Comparison of ENCODE assay signal across 8 mouse cellular contexts in the genomic region with DNA sequence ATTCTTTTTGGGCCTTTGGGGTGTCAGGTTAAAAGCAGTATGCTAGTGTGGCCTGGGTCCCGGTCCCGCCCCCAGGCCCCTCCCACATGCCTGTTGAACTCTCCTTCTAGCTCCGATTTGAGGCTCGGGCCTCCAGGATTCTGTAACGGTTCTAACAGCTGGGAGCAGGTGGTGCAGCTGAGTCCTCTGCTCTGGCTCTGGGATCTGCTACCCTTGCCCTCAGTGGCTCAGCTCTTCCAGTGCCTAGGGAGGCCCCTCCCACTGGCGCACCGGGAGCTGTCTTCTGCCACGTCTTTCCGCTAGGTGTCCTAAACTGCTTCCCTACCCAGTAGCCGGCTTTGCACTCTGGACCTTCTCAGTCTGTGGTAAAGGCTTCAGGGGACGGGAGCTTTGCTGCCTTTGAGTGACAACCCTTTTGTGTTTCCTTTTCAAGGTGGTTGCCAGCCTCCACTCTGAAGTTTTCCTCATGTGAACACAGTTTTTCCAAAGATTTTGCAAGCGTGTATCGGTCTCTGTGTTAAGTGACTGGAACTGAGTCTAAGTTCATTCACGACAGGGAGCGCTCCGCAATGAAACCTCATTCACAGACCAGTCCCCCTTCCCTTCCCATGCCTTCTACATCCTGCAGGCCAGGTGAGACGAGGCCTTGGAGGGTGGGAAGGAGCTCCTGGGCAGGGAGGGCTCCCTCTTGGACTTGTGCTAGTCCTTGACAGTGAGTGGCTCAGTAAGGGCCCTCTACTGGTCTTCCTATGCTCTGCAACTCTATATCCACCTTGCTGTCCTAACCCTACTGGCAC. TPM values are rescaled to one million over a fixed set of nuclear protein-coding genes. Genes with fewer than 3 reads are reported as not detected.
DNase-seq lines count a peak whose midpoint lies in the region; ATAC-seq and TF ChIP-seq lines count a peak whose summit lies in the region.

A gene (plus strand): TSS at position 189 of the 797 bp plus-strand sequence.

- peak; percentile 29; the same call in 1 of the 2 replicates for TF ChIP-seq CTCF in E14TG2a.4 (conservative IDR thresholded peaks at IDR 0.05; ENCODE audit: low read length)
- peak; percentile 67 for TF ChIP-seq CTCF in lung, adult 2 months (IDR thresholded peaks at IDR 0.05; ENCODE audit: insufficient read depth, low read length)
- peak; percentile 54; the same call in 1 of the 2 replicates for TF ChIP-seq CTCF in thymus, adult 2 months (IDR thresholded peaks at IDR 0.05; ENCODE audit: borderline replicate concordance, control insufficient read depth, extremely low read depth, insufficient read depth, low read length, poor library complexity)

- DNase-seq in lung, adult 2 months: peak; percentile 77
- DNase-seq in thymus, adult 2 months: peak; percentile 74

- TF ChIP-seq POLR2A in lung, adult 2 months (IDR thresholded peaks at IDR 0.05; ENCODE audit: borderline replicate concordance, extremely low read depth, low read depth, low read length): no peak; the same call in 1 of the 2 replicates
- TF ChIP-seq POLR2A in thymus, adult 2 months (IDR thresholded peaks at IDR 0.05; ENCODE audit: control insufficient read depth, extremely low read depth, insufficient read depth, low read length, poor library complexity): 0 out of 2 replicates have a peak, but pooled peaks have one; percentile 26

- H3K9ac ChIP-seq in heart, embryonic 12.5 days: peak within 1 kb of the TSS; percentile 63
- peak within 1 kb of the TSS; percentile 24 for H3K9ac ChIP-seq in kidney, embryonic 15.5 days
- 0 out of 2 replicates have a peak within 1 kb of the TSS, but pooled peaks have one; percentile 35 for H3K9ac ChIP-seq in neural tube, embryonic 14.5 days (replicated peaks; ENCODE audit: low read depth, low read length)

- no peaks in the 10 kb centered on the region for H3K36me3 ChIP-seq in E14TG2a.4 (ENCODE audit: insufficient read depth, low read length)
- peaks cover 4% of the 10 kb centered on the region; the same call in 1 of the 2 replicates for H3K36me3 ChIP-seq in heart, embryonic 12.5 days
- peaks cover 4% of the 10 kb centered on the region; the same call in 1 of the 2 replicates for H3K36me3 ChIP-seq in kidney, embryonic 15.5 days
- H3K36me3 ChIP-seq in neural tube, embryonic 14.5 days (ENCODE audit: control insufficient read depth, insufficient read depth, low read length): no peaks in the 10 kb centered on the region
- H3K36me3 ChIP-seq in thymus, adult 2 months (ENCODE audit: control insufficient read depth, insufficient read depth, low read length): no peaks in the 10 kb centered on the region

- H3K27me3 ChIP-seq in E14TG2a.4 (ENCODE audit: insufficient read depth, low read length): no peaks in the 10 kb centered on the region; the same call in 1 of the 2 replicates
- no peaks in the 10 kb centered on the region for H3K27me3 ChIP-seq in heart, embryonic 12.5 days (replicated peaks)
- no peaks in the 10 kb centered on the region for H3K27me3 ChIP-seq in kidney, embryonic 15.5 days
- no peaks in the 10 kb centered on the region for H3K27me3 ChIP-seq in neural tube, embryonic 14.5 days (ENCODE audit: control insufficient read depth, insufficient read depth, low read length)
- no peaks in the 10 kb centered on the region for H3K27me3 ChIP-seq in thymus, adult 2 months (ENCODE audit: control insufficient read depth, insufficient read depth, low read length)

- H3K4me1 ChIP-seq in E14TG2a.4 (replicated peaks; ENCODE audit: low read depth, low read length): peaks cover 20% of the 10 kb centered on the region
- no peaks in the 10 kb centered on the region for H3K4me1 ChIP-seq in brown adipose tissue, adult 24 weeks (ENCODE audit: control insufficient read depth, insufficient read depth, insufficient read length, low read length)
- H3K4me1 ChIP-seq in heart, embryonic 12.5 days (replicated peaks): no peaks in the 10 kb centered on the region; the same call in 1 of the 2 replicates
- H3K4me1 ChIP-seq in kidney, embryonic 15.5 days: peaks cover 7% of the 10 kb centered on the region; the same call in 1 of the 2 replicates
- H3K4me1 ChIP-seq in lung, adult 2 months (ENCODE audit: control insufficient read depth, insufficient read depth, low read length): no peaks in the 10 kb centered on the region; the same call in 1 of the 2 replicates
- H3K4me1 ChIP-seq in neural tube, embryonic 14.5 days (ENCODE audit: control insufficient read depth, insufficient read depth, low read length): no peaks in the 10 kb centered on the region
- H3K4me1 ChIP-seq in thymus, adult 2 months (replicated peaks; ENCODE audit: control insufficient read depth, insufficient read depth, low read length): peaks cover 4% of the 10 kb centered on the region

- peak; percentile 98 for ATAC-seq in erythroblast, adult 5-6 weeks (replicated peaks; ENCODE audit: low FRiP score, poor library complexity, severe bottlenecking)
- ATAC-seq in heart, embryonic 12.5 days (ENCODE audit: insufficient number of reproducible peaks, low FRiP score): peak; percentile 92
- ATAC-seq in kidney, embryonic 15.5 days (replicated peaks; ENCODE audit: low FRiP score): peak; percentile 97
- peak; percentile 95 for ATAC-seq in neural tube, embryonic 14.5 days (ENCODE audit: low read depth)

- peak within 1 kb of the TSS; percentile 29 for H3K27ac ChIP-seq in brown adipose tissue, adult 24 weeks (replicated peaks; ENCODE audit: low read depth, low read length)
- no peak within 1 kb of the TSS for H3K27ac ChIP-seq in heart, embryonic 12.5 days (ENCODE audit: poor library complexity, severe bottlenecking)
- H3K27ac ChIP-seq in kidney, embryonic 15.5 days: peak within 1 kb of the TSS; percentile 69
- no peak within 1 kb of the TSS for H3K27ac ChIP-seq in neural tube, embryonic 14.5 days (ENCODE audit: low read depth, low read length)
- no peak within 1 kb of the TSS for H3K27ac ChIP-seq in thymus, adult 2 months (ENCODE audit: control insufficient read depth, insufficient read depth, low read length)

- WGBS in heart, embryonic 12.5 days: 3% methylated on average over 17 of the region's 17 CpGs
- 1% methylated on average over 17 of the region's 17 CpGs for WGBS in kidney, embryonic 15.5 days
- under 1% methylated on average over 17 of the region's 17 CpGs for WGBS in lung, adult 2 months
- 3% methylated on average over 17 of the region's 17 CpGs for WGBS in neural tube, embryonic 14.5 days
- WGBS in thymus, adult 2 months: 4% methylated on average over 17 of the region's 17 CpGs

- peak within 1 kb of the TSS; percentile 72 for H3K4me3 ChIP-seq in E14TG2a.4 (replicated peaks; ENCODE audit: low read length)
- H3K4me3 ChIP-seq in brown adipose tissue, adult 24 weeks (ENCODE audit: insufficient read depth, low read depth, low read length): peak within 1 kb of the TSS; percentile 54
- H3K4me3 ChIP-seq in heart, embryonic 12.5 days: peak within 1 kb of the TSS; percentile 47
- peak within 1 kb of the TSS; percentile 45 for H3K4me3 ChIP-seq in kidney, embryonic 15.5 days (replicated peaks)
- H3K4me3 ChIP-seq in lung, adult 2 months (replicated peaks; ENCODE audit: extremely low read depth, low read depth, low read length): peak within 1 kb of the TSS; percentile 57
- peak within 1 kb of the TSS; percentile 27; the same call in 1 of the 2 replicates for H3K4me3 ChIP-seq in neural tube, embryonic 14.5 days (ENCODE audit: low read depth, low read length)
- H3K4me3 ChIP-seq in thymus, adult 2 months (ENCODE audit: control insufficient read depth, insufficient read depth, low read length): peak within 1 kb of the TSS; percentile 42

- H3K4me2 ChIP-seq in heart, embryonic 12.5 days: peak within 1 kb of the TSS; percentile 88
- H3K4me2 ChIP-seq in kidney, embryonic 15.5 days: peak within 1 kb of the TSS; percentile 80
- H3K4me2 ChIP-seq in neural tube, embryonic 14.5 days (ENCODE audit: low read depth, low read length): peak within 1 kb of the TSS; percentile 61

- H3K9me3 ChIP-seq in E14TG2a.4 (ENCODE audit: low read length): no peaks in the 10 kb centered on the region
- no peaks in the 10 kb centered on the region for H3K9me3 ChIP-seq in heart, embryonic 12.5 days (replicated peaks)
- H3K9me3 ChIP-seq in kidney, embryonic 15.5 days (replicated peaks): no peaks in the 10 kb centered on the region
- no peaks in the 10 kb centered on the region for H3K9me3 ChIP-seq in neural tube, embryonic 14.5 days (ENCODE audit: control insufficient read depth, low read length)

RNA-seq across cellular contexts. Expression of the gene that starts here (rescaled TPM):
- polyA plus RNA-seq in brown adipose tissue, adult 24 weeks (2012; ENCODE audit: insufficient read depth, insufficient read length, missing spikeins): 1.6 and 1.9 TPM in 2 replicates
- not detected in 2 replicates for total RNA-seq in erythroblast, adult 5-6 weeks (2015; ENCODE audit: low replicate concordance)
- under 0.01 and 0.14 TPM in 2 replicates for total RNA-seq in erythroblast, adult 5-6 weeks (2017; ENCODE audit: low replicate concordance)
- polyA plus RNA-seq in heart, embryonic 12.5 days (2016; fragmentation: Nextera tagmentation; extraction: Ambion mirVana): 0.41 and 0.52 TPM in 2 replicates
- polyA plus RNA-seq in kidney, embryonic 15.5 days (2015; fragmentation: Nextera tagmentation; extraction: Ambion mirVana): 0.76 and 1.9 TPM in 2 replicates
- 1.8 and 2.4 TPM in 2 replicates for polyA plus RNA-seq in lung, adult 2 months (2012; rRNA removed)
- 2.0 and 2.8 TPM in 2 replicates for polyA plus RNA-seq in neural tube, embryonic 14.5 days (2014; fragmentation: Nextera tagmentation; extraction: Ambion mirVana)
- polyA plus RNA-seq in thymus, adult 2 months (2012; rRNA removed): 1.4 and 2.7 TPM in 2 replicates

Comparison
In these comparisons a context has a peak if more than half of its experiments do, and no peak if none do; other contexts are left out.
1. Peak in ATAC-seq in erythroblast, adult 5-6 weeks; RNA of the gene not detected or under 1 TPM.
2. Peak in ATAC-seq, H3K4me3 ChIP-seq, H3K9ac ChIP-seq and H3K4me2 ChIP-seq in heart, embryonic 12.5 days; RNA of the gene not detected or under 1 TPM.
3. H3K27ac ChIP-seq: peak in brown adipose tissue, adult 24 weeks (single experiment) and kidney, embryonic 15.5 days (single experiment); none in heart, embryonic 12.5 days (single experiment), neural tube, embryonic 14.5 days (single experiment) and thymus, adult 2 months (single experiment).
4. Peak in every context shown above with its lines, with median percentiles within 50 percentile points of each other: H3K4me3 ChIP-seq, CTCF ChIP-seq, ATAC-seq, H3K4me2 ChIP-seq and H3K9ac ChIP-seq.